ENCODE assay signal across 8 mouse cellular contexts in genomic region chr4:155095238-155095900, GRCm38 (mm10). TPM values are rescaled to one million over a fixed set of nuclear protein-coding genes. Genes with fewer than 3 reads are reported as not detected.
A peak's percentile ranks its signal among the peaks of the same experiment; 100 is the strongest.
DNase-seq lines count a peak whose midpoint lies in the region; ATAC-seq lines count a peak whose summit lies in the region.

No protein-coding gene starts in this region.

- H3K27ac ChIP-seq in intestine, embryonic 16.5 days (ENCODE audit: low read length), result peak overlapping the region; percentile 17; the same call in 1 of the 2 replicates
- peak overlapping the region; percentile 56 for H3K27ac ChIP-seq in midbrain, embryonic 10.5 days (replicated peaks)

- peak overlapping the region; percentile 21; the same call in 1 of the 2 replicates for H3K9ac ChIP-seq in intestine, embryonic 16.5 days (ENCODE audit: low read depth, low read length)

- peak; percentile 65 for ATAC-seq in intestine, embryonic 16.5 days

- H3K9me3 ChIP-seq in intestine, embryonic 16.5 days (ENCODE audit: control insufficient read depth, low read length), result no peaks in the 10 kb centered on the region
- no peaks in the 10 kb centered on the region for H3K9me3 ChIP-seq in midbrain, embryonic 10.5 days (replicated peaks)

- peaks cover 7% of the 10 kb centered on the region for H3K4me1 ChIP-seq in intestine, embryonic 16.5 days (ENCODE audit: control insufficient read depth, insufficient read depth, low read length)
- H3K4me1 ChIP-seq in midbrain, embryonic 10.5 days, result peaks cover 28% of the 10 kb centered on the region

- no peak overlapping the region for H3K4me3 ChIP-seq in intestine, embryonic 16.5 days (ENCODE audit: low read length)
- no peak overlapping the region for H3K4me3 ChIP-seq in midbrain, embryonic 10.5 days

- peak; percentile 83 for DNase-seq in adrenal gland, adult 8-10 months
- peak; percentile 86 for DNase-seq in embryo, embryonic 9.5 days (ENCODE audit: extremely low spot score)
- DNase-seq in gonadal fat pad, adult 2 months (ENCODE audit: low read depth), result peak; percentile 28
- peak; percentile 88 to 94 for DNase-seq in left cerebral cortex, postnatal 25 days (ENCODE audit: low spot score in 2 of 2)
- peak; percentile 89 for DNase-seq in midbrain, embryonic 10.5 days (ENCODE audit: low spot score)
- DNase-seq in right cerebral cortex, postnatal 36 days (ENCODE audit: low spot score in 2 of 2), result peak; percentile 76 to 81
- DNase-seq in urinary bladder, postnatal 4 days (ENCODE audit: low spot score in 2 of 2), result peak; percentile 82 to 83

- H3K27me3 ChIP-seq in intestine, embryonic 16.5 days (replicated peaks; ENCODE audit: control insufficient read depth, insufficient read depth, low read length), result no peaks in the 10 kb centered on the region
- H3K27me3 ChIP-seq in midbrain, embryonic 10.5 days (ENCODE audit: low read depth, poor library complexity, severe bottlenecking), result no peaks in the 10 kb centered on the region

- 44% methylated on average over 8 of the region's 8 CpGs for WGBS in intestine, embryonic 16.5 days
- 40% methylated on average over 8 of the region's 8 CpGs for WGBS in midbrain, embryonic 10.5 days

- H3K36me3 ChIP-seq in intestine, embryonic 16.5 days (ENCODE audit: control insufficient read depth, insufficient read depth, low read length), result no peaks in the 10 kb centered on the region
- H3K36me3 ChIP-seq in midbrain, embryonic 10.5 days, result peaks cover 12% of the 10 kb centered on the region

- intact Hi-C loops in left cerebral cortex, postnatal 25 days (cut with DNase I), result loop anchor here (1.0 kb wide), 2 partner anchors 154 to 213 kb away; partner anchors contain the start of gene Faap20

- no peak overlapping the region for H3K4me2 ChIP-seq in intestine, embryonic 16.5 days (ENCODE audit: low read depth, low read length)

RNA-seq across cellular contexts. Expression of gene Morn1, which starts 9.0 kb away (rescaled TPM):
- 10 to 100 TPM in 2 of 4 experiments, 1 to 10 TPM in 2; 7.9 to 17.0 (median 12.8) TPM for total RNA-seq in adrenal gland, adult 8-10 months (2022)
- 7.7 and 10.2 TPM in 2 replicates for polyA plus RNA-seq in gonadal fat pad, adult 2 months (2012; rRNA removed)
- 3.6 and 4.3 TPM in 2 replicates for polyA plus RNA-seq in intestine, embryonic 16.5 days (2015; fragmentation: Nextera tagmentation; extraction: Ambion mirVana)
- total RNA-seq in left cerebral cortex, postnatal 25 days (2021), result 1 to 10 TPM; 8.6 to 9.7 TPM
- 5.1 and 6.2 TPM in 2 replicates for polyA plus RNA-seq in midbrain, embryonic 10.5 days (2016; fragmentation: Nextera tagmentation; extraction: Ambion mirVana)

RNA-seq across cellular contexts. Expression of gene Rer1, which starts 9.2 kb away (rescaled TPM):
- 100 to 1,000 TPM in 2 of 4 experiments, 10 to 100 TPM in 2; 96.8 to 116 (median 106) TPM for total RNA-seq in adrenal gland, adult 8-10 months (2022)
- 94.6 and 115 TPM in 2 replicates for polyA plus RNA-seq in gonadal fat pad, adult 2 months (2012; rRNA removed)
- 211 and 216 TPM in 2 replicates for polyA plus RNA-seq in intestine, embryonic 16.5 days (2015; fragmentation: Nextera tagmentation; extraction: Ambion mirVana)
- total RNA-seq in left cerebral cortex, postnatal 25 days (2021), result 10 to 100 TPM; 60.9 to 69.4 TPM
- polyA plus RNA-seq in midbrain, embryonic 10.5 days (2016; fragmentation: Nextera tagmentation; extraction: Ambion mirVana), result 137 and 147 TPM in 2 replicates

RNA-seq across cellular contexts. Expression of gene Pex10, which starts 28.6 kb away (rescaled TPM):
- total RNA-seq in adrenal gland, adult 8-10 months (2022), result 10 to 100 TPM; 19.3 to 32.9 (median 21.7) TPM
- polyA plus RNA-seq in gonadal fat pad, adult 2 months (2012; rRNA removed), result 17.1 and 20.4 TPM in 2 replicates
- 28.9 and 30.5 TPM in 2 replicates for polyA plus RNA-seq in intestine, embryonic 16.5 days (2015; fragmentation: Nextera tagmentation; extraction: Ambion mirVana)
- 10 to 100 TPM; 18.7 to 20.2 TPM for total RNA-seq in left cerebral cortex, postnatal 25 days (2021)
- 21.0 and 21.1 TPM in 2 replicates for polyA plus RNA-seq in midbrain, embryonic 10.5 days (2016; fragmentation: Nextera tagmentation; extraction: Ambion mirVana)

RNA-seq across cellular contexts. Expression of gene Plch2, which starts 38.8 kb away (rescaled TPM):
- total RNA-seq in adrenal gland, adult 8-10 months (2022), result 1 to 10 TPM in 2 of 4 experiments, under 1 TPM in 2; 0.46 to 2.3 (median 1.1) TPM
- 7.8 and 10.8 TPM in 2 replicates for polyA plus RNA-seq in gonadal fat pad, adult 2 months (2012; rRNA removed)
- polyA plus RNA-seq in intestine, embryonic 16.5 days (2015; fragmentation: Nextera tagmentation; extraction: Ambion mirVana), result 19.8 and 22.9 TPM in 2 replicates
- 10 to 100 TPM; 76.2 to 81.5 TPM for total RNA-seq in left cerebral cortex, postnatal 25 days (2021)
- 0.57 and 0.72 TPM in 2 replicates for polyA plus RNA-seq in midbrain, embryonic 10.5 days (2016; fragmentation: Nextera tagmentation; extraction: Ambion mirVana)

Comparison
In these comparisons a context has a peak if more than half of its experiments do, and no peak if none do; other contexts are left out.
1. DNase-seq: peak in every context shown above with its lines; median percentile 91 in left cerebral cortex, postnatal 25 days; 89 in midbrain, embryonic 10.5 days; 86 in embryo, embryonic 9.5 days; 83 in adrenal gland, adult 8-10 months; 82 in urinary bladder, postnatal 4 days; 78 in right cerebral cortex, postnatal 36 days; 28 in gonadal fat pad, adult 2 months.